In the genomic region with DNA sequence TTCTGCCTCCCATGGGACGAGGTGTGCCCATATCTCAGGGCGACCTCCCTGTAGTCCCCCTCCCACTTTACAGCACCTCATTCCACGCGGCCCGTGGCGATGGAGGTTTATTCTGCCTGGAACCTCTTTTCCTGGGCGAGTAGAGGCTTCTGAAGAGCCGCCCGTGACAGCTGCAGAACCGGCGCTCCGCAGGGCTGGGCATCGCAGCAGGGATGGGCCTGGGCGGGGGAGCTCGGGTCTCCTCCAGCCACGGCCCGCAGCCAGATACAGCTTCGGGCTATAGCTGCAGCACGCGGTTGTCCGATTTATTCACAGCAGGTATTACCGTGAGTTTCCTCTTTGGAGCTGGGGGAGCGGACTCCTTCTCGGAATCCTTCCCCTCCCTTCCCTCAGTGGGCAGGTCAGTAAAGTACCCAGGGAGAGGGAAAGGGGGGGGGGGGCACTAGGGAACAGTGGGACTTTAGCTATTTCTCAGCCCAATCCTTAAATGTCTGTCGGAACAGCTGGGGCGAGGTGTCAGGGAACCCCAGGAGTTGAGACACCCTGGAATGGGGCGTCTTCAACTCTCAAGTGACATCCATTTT, we compare ENCODE assay signal across 9 mouse cellular contexts. TPM values are rescaled to one million over a fixed set of nuclear protein-coding genes. Genes with fewer than 3 reads are reported as not detected.
DNase-seq lines count a peak whose midpoint lies in the region; ATAC-seq lines count a peak whose summit lies in the region.
"Had no signal": no experiment of that assay in that cellular context is flagged by ENCODE, and none has a peak within 500 bp of the region (broad histone marks: within the 10 kb centered on the region; RNA-seq: fewer than 3 reads in every experiment).

No protein-coding gene starts in this region.

- no peaks in the 10 kb centered on the region for H3K36me3 ChIP-seq in liver, embryonic 12.5 days
- no peaks in the 10 kb centered on the region for H3K36me3 ChIP-seq in embryonic facial prominence, embryonic 12.5 days
- H3K36me3 ChIP-seq in hindbrain, embryonic 14.5 days (replicated peaks; ENCODE audit: control insufficient read depth, insufficient read depth) = no peaks in the 10 kb centered on the region

- no peak for DNase-seq in liver
- DNase-seq in hindbrain, embryonic 14.5 days (ENCODE audit: low spot score) = peak; percentile 44
- peak; percentile 58 for DNase-seq in retina, postnatal 1 day
- DNase-seq in adrenal gland, postnatal 25 days = no peak
- no peak for DNase-seq in layer of hippocampus, postnatal 25 days (ENCODE audit: extremely low spot score in 1 of 2, low spot score in 1 of 2)
- DNase-seq: kidney, adult 11 months had no signal

- no peak overlapping the region for H3K4me3 ChIP-seq in liver, embryonic 12.5 days
- peak overlapping the region; percentile 52 for H3K4me3 ChIP-seq in embryonic facial prominence, embryonic 12.5 days
- H3K4me3 ChIP-seq in hindbrain, embryonic 14.5 days (replicated peaks; ENCODE audit: low read length) = 0 out of 2 replicates have a peak overlapping the region, but pooled peaks have one; percentile 10

- peaks cover 25% of the 10 kb centered on the region for H3K4me1 ChIP-seq in liver, embryonic 12.5 days
- peaks cover 52% of the 10 kb centered on the region for H3K4me1 ChIP-seq in embryonic facial prominence, embryonic 12.5 days
- H3K4me1 ChIP-seq in hindbrain, embryonic 14.5 days (replicated peaks; ENCODE audit: control insufficient read depth, insufficient read depth, low read length) = peaks cover 12% of the 10 kb centered on the region; the same call in 1 of the 2 replicates

- peaks cover 100% of the 10 kb centered on the region for H3K27me3 ChIP-seq in liver, embryonic 12.5 days (replicated peaks)
- peaks cover 92% of the 10 kb centered on the region for H3K27me3 ChIP-seq in embryonic facial prominence, embryonic 12.5 days
- H3K27me3 ChIP-seq in hindbrain, embryonic 14.5 days (ENCODE audit: control insufficient read depth, insufficient read depth, low read length) = peaks cover 100% of the 10 kb centered on the region

- ATAC-seq in liver, embryonic 12.5 days = no peak
- no peak; the same call in 1 of the 2 replicates for ATAC-seq in embryonic facial prominence, embryonic 12.5 days (ENCODE audit: insufficient number of reproducible peaks, insufficient read depth, low FRiP score, low TSS enrichment)
- ATAC-seq in hindbrain, embryonic 14.5 days (ENCODE audit: low FRiP score) = no peak; the same call in 1 of the 2 replicates

- H3K4me2 ChIP-seq in liver, embryonic 12.5 days = peak overlapping the region; percentile 62; the same call in 1 of the 2 replicates
- peak overlapping the region; percentile 66 for H3K4me2 ChIP-seq in embryonic facial prominence, embryonic 12.5 days (replicated peaks)
- 0 out of 2 replicates have a peak overlapping the region, but pooled peaks have one; percentile 35 for H3K4me2 ChIP-seq in hindbrain, embryonic 14.5 days (replicated peaks)

- 2% methylated on average over 27 of the region's 27 CpGs for WGBS in liver, embryonic 12.5 days (ENCODE audit: insufficient replicate concordance)
- 1% methylated on average over 26 of the region's 27 CpGs for WGBS in embryonic facial prominence, embryonic 12.5 days
- whole genome bisulfite sequencing in hindbrain, embryonic 14.5 days = 2% methylated on average over 27 of the region's 27 CpGs

- no peak overlapping the region for H3K27ac ChIP-seq in liver, embryonic 12.5 days
- H3K27ac ChIP-seq in embryonic facial prominence, embryonic 12.5 days = no peak overlapping the region
- H3K27ac ChIP-seq in hindbrain, embryonic 14.5 days = no peak overlapping the region
- H3K27ac ChIP-seq: macrophage had no signal

- no peak overlapping the region for H3K9ac ChIP-seq in liver, embryonic 12.5 days
- H3K9ac ChIP-seq in embryonic facial prominence, embryonic 12.5 days = no peak overlapping the region
- H3K9ac ChIP-seq in hindbrain, embryonic 14.5 days = no peak overlapping the region

- H3K9me3 ChIP-seq in liver, embryonic 12.5 days (replicated peaks) = no peaks in the 10 kb centered on the region
- H3K9me3 ChIP-seq in embryonic facial prominence, embryonic 12.5 days = no peaks in the 10 kb centered on the region
- H3K9me3 ChIP-seq in hindbrain, embryonic 14.5 days (ENCODE audit: control insufficient read depth, low read length) = no peaks in the 10 kb centered on the region

RNA-seq across cellular contexts. Expression of gene Tfap2c, which starts 0.6 kb away (rescaled TPM):
- polyA plus RNA-seq in liver, embryonic 12.5 days (2016; fragmentation: Nextera tagmentation; extraction: Ambion mirVana) = not detected in 2 replicates
- polyA plus RNA-seq in embryonic facial prominence, embryonic 12.5 days (2016; fragmentation: Nextera tagmentation; extraction: Ambion mirVana) = 15.4 and 16.0 TPM in 2 replicates
- 0.28 and 0.30 TPM in 2 replicates for polyA plus RNA-seq in hindbrain, embryonic 14.5 days (2014; fragmentation: Nextera tagmentation; extraction: Ambion mirVana)
- not detected in 2 replicates for total RNA-seq in adrenal gland, postnatal 25 days (2021)
- under 1 TPM; 0.49 to 0.57 TPM for total RNA-seq in layer of hippocampus, postnatal 25 days (2021)
- polyA plus RNA-seq: macrophage had no signal

Comparison
In these comparisons a context has a peak if more than half of its experiments do, and no peak if none do; other contexts are left out.
1. DNase-seq: peak in hindbrain, embryonic 14.5 days (single experiment) and retina, postnatal 1 day (single experiment); none in liver (single experiment), adrenal gland, postnatal 25 days (single experiment) and layer of hippocampus, postnatal 25 days (0 of 2).
2. RNA of gene Tfap2c, which starts 0.6 kb away (polyA plus RNA-seq): 15.4 to 16.0 TPM in embryonic facial prominence, embryonic 12.5 days; 0.28 to 0.30 TPM in hindbrain, embryonic 14.5 days and not detected in liver, embryonic 12.5 days; every median in the first group is over 10 times any median in the second.
3. Peak in every context shown above with its lines, with median percentiles within 50 percentile points of each other: H3K4me2 ChIP-seq.